Mouse (Mus musculus) right cerebral cortex, postnatal 14 days (tissue): ENCODE data around the gene Pepd.

Experiments
- DNase-seq: peaks from one replicate; pipeline ENCODE4 v3.0.0; 2022

Gene Pepd

GRCm38 (mm10) chr7:34911919-34912897 lies at the start of gene Pepd:
Gene Pepd (plus strand): TSS chr7:34912379.
- DNase-seq: peak; percentile 88

- DNase-seq: no peak
Measured at GRCm38 (mm10) chr7:34867289-34867688, 44.9 kb upstream of the Pepd start.

- no peak for DNase-seq
Measured at GRCm38 (mm10) chr7:34869693-34870092, 42.5 kb upstream of the Pepd start.

- DNase-seq: no peak
Measured at GRCm38 (mm10) chr7:34876787-34877186, 35.4 kb upstream of the Pepd start.

- DNase-seq: no peak
Measured at GRCm38 (mm10) chr7:34877820-34878219, 34.4 kb upstream of the Pepd start.

GRCm38 (mm10) chr7:34888441-34888840 lies 23.7 kb upstream of the Pepd start:
- no peak for DNase-seq

- DNase-seq: peak; percentile 18
Measured at GRCm38 (mm10) chr7:34888891-34889290, 23.3 kb upstream of the Pepd start.

- DNase-seq: no peak
Measured at GRCm38 (mm10) chr7:34892845-34893244, 19.3 kb upstream of the Pepd start.

- DNase-seq: no peak
Measured at GRCm38 (mm10) chr7:34896461-34896860, 15.7 kb upstream of the Pepd start.

- DNase-seq: peak; percentile 57
Measured at GRCm38 (mm10) chr7:34897058-34897457, 15.1 kb upstream of the Pepd start.

- DNase-seq: peak; percentile 38
Measured at GRCm38 (mm10) chr7:34910096-34911066, 1.8 kb upstream of the Pepd start.

GRCm38 (mm10) chr7:34913956-34914355 lies 1.8 kb downstream of the Pepd start:
- no peak for DNase-seq

GRCm38 (mm10) chr7:34915555-34915954 lies 3.4 kb downstream of the Pepd start:
- no peak for DNase-seq

GRCm38 (mm10) chr7:34917558-34917957 lies 5.4 kb downstream of the Pepd start:
- no peak for DNase-seq

- DNase-seq: no peak
Measured at GRCm38 (mm10) chr7:34917998-34918397, 5.8 kb downstream of the Pepd start.

- peak; percentile 13 for DNase-seq
Measured at GRCm38 (mm10) chr7:34918416-34918815, 6.2 kb downstream of the Pepd start.

GRCm38 (mm10) chr7:34919054-34919453 lies 6.9 kb downstream of the Pepd start:
- DNase-seq: no peak

- peak; percentile 24 for DNase-seq
Measured at GRCm38 (mm10) chr7:34919809-34920208, 7.6 kb downstream of the Pepd start.

GRCm38 (mm10) chr7:34925208-34925607 lies 13.0 kb downstream of the Pepd start:
- peak; percentile 64 for DNase-seq

- no peak for DNase-seq
Measured at GRCm38 (mm10) chr7:34925956-34926355, 13.8 kb downstream of the Pepd start.

- DNase-seq: no peak
Measured at GRCm38 (mm10) chr7:34929614-34930262, 17.6 kb downstream of the Pepd start.

GRCm38 (mm10) chr7:34930263-34930757 lies 18.1 kb downstream of the Pepd start:
- DNase-seq: no peak

- no peak for DNase-seq
Measured at GRCm38 (mm10) chr7:34932631-34933030, 20.5 kb downstream of the Pepd start.
